Mouse (Mus musculus) MEL (cell line): ENCODE measurements at regions not wholly inside any gene's neighbourhood (a gene's known extent, or its start where the extent isn't known, plus 50 kb on each side); places are given as distances from the start of the nearest gene placed in this dataset.
A peak's percentile ranks its signal among the peaks of the same experiment; 100 is the strongest.

Experiments
- KAT2A ChIP-seq: conservative IDR thresholded peaks from 2 replicates; pipeline ENCODE4 v1.6.1; 2012; ENCODE audit warnings: low read depth, low read length, improper control_type of control experiment, inconsistent platforms
- USF1 ChIP-seq: IDR thresholded peaks from 2 replicates; pipeline ENCODE4 v1.6.1; 2014; ENCODE audit warnings: low read depth, mild to moderate bottlenecking, inconsistent platforms, low read length, improper control_type of control experiment, moderate library complexity

DNA sequence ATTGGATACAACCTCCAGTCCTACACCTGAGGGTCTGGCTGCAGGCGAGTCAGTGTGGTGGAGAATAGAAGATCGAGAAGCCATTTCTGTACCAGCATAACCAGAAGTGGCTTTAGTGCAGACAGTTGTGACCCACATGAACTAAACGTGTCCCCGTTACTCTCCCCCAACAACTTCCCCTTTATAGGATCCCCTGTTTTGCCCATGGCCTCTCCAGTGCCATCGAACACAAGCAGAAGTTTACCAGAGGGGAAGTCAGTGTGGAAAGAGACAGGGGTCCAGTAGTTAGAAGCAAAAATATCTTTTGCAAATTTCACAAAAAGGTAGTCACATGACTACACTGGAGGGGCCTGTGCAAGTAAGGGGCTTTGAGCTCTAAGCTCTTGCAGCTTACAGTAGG, 83.4 kb upstream of the Itga6 start:
- TF ChIP-seq KAT2A (no peak), USF1 (peak; percentile 60; the same call in 1 of the 2 replicates)
